Mouse (Mus musculus) hindbrain, embryonic 12.5 days (tissue): ENCODE results near the gene Eif2d. TPM values are rescaled to one million over a fixed set of nuclear protein-coding genes. Genes with fewer than 3 reads are reported as not detected.

Source experiments
- ATAC-seq: fragments of 200-750 bp; cut with Nextera tagmentation; 2 replicates; pipeline ENCODE4 v1.8.0; 2017; ENCODE audit warnings: moderate TSS enrichment; ENCODE audit not compliant: low FRiP score
- H3K27ac ChIP-seq: fragments of 300-500 bp; sonication (generic); 2 replicates; pipeline ENCODE4 v1.5.1; 2016; ENCODE audit warnings: mild to moderate bottlenecking
- H3K27me3 ChIP-seq: fragments of 300-500 bp; sonication (generic); 2 replicates; pipeline ENCODE4 v1.6.1; 2016; ENCODE audit warnings: mild to moderate bottlenecking
- H3K36me3 ChIP-seq: fragments of 300-500 bp; sonication (generic); 2 replicates; pipeline ENCODE4 v1.6.1; 2016; ENCODE audit warnings: mild to moderate bottlenecking
- H3K4me1 ChIP-seq: fragments of 300-500 bp; sonication (generic); 2 replicates; pipeline ENCODE4 v1.6.1; 2016
- H3K4me2 ChIP-seq: fragments of 300-500 bp; sonication (generic); replicated peaks from 2 replicates; pipeline ENCODE4 v1.6.1; 2016; ENCODE audit warnings: mild to moderate bottlenecking
- H3K4me3 ChIP-seq: fragments of 300-500 bp; sonication (generic); 2 replicates; pipeline ENCODE4 v1.5.1; 2016; ENCODE audit warnings: mild to moderate bottlenecking
- H3K9ac ChIP-seq: fragments of 300-500 bp; sonication (generic); 2 replicates; pipeline ENCODE4 v1.6.1; 2016; ENCODE audit warnings: mild to moderate bottlenecking, moderate library complexity
- H3K9me3 ChIP-seq: fragments of 300-500 bp; sonication (generic); replicated peaks from 2 replicates; pipeline ENCODE4 v1.6.1; 2016; ENCODE audit warnings: mild to moderate bottlenecking
- WGBS: fragments of 180-500 bp; shearing (Covaris S2); methylation state at CpG from one replicate; pipeline ENCODE4 v1.1.7; 2016; 5-methylcytosine and 5-hydroxymethylcytosine counted together
- polyA plus RNA-seq: library from polyadenylated mRNA; unstranded; fragments of >200 nt; fragmentation: Nextera tagmentation; extraction: Ambion mirVana; gene quantifications from 2 replicates; pipeline ENCODE4 v1.2.1, GENCODE M21; 2016

Eif2d gene
- polyA plus RNA-seq, 1 experiment from 2014 or later = 53.1 TPM

GRCm38 (mm10) chr1:131178083-131178482 is 25.1 kb downstream of the Eif2d start:
- 79% methylated on average over 5 of the region's 5 CpGs for WGBS
- no peak for ATAC-seq
- Histone ChIP-seq H3K9me3 (no peaks in the 10 kb centered on the region), H3K4me2 (no peak overlapping the region), H3K27me3 (no peaks in the 10 kb centered on the region), H3K36me3 (peaks cover 53% of the 10 kb centered on the region), H3K4me3 (no peak overlapping the region), H3K4me1 (no peaks in the 10 kb centered on the region), H3K27ac (no peak overlapping the region), H3K9ac (no peak overlapping the region)

- Histone ChIP-seq H3K9ac (no peak overlapping the region), H3K27ac (no peak overlapping the region), H3K36me3 (peaks cover 36% of the 10 kb centered on the region), H3K4me1 (no peaks in the 10 kb centered on the region), H3K27me3 (no peaks in the 10 kb centered on the region), H3K4me2 (no peak overlapping the region), H3K9me3 (no peaks in the 10 kb centered on the region), H3K4me3 (no peak overlapping the region)
- WGBS = 95% methylated on average over 7 of the region's 7 CpGs
- ATAC-seq = no peak
Observed at GRCm38 (mm10) chr1:131180386-131180785, 27.4 kb downstream of the Eif2d start.

- no peak overlapping the region for H3K4me2 ChIP-seq
- 72% methylated on average over 9 of the region's 9 CpGs for WGBS
- H3K27ac ChIP-seq = no peak overlapping the region
- H3K9me3 ChIP-seq = no peaks in the 10 kb centered on the region
- peak; percentile 30; the same call in 1 of the 2 replicates for ATAC-seq
- H3K4me1 ChIP-seq = no peaks in the 10 kb centered on the region
- H3K27me3 ChIP-seq = no peaks in the 10 kb centered on the region
- no peak overlapping the region for H3K4me3 ChIP-seq
- peaks cover 25% of the 10 kb centered on the region for H3K36me3 ChIP-seq
- H3K9ac ChIP-seq = no peak overlapping the region
Observed at GRCm38 (mm10) chr1:131181642-131182527, 28.9 kb downstream of the Eif2d start.

DNA sequence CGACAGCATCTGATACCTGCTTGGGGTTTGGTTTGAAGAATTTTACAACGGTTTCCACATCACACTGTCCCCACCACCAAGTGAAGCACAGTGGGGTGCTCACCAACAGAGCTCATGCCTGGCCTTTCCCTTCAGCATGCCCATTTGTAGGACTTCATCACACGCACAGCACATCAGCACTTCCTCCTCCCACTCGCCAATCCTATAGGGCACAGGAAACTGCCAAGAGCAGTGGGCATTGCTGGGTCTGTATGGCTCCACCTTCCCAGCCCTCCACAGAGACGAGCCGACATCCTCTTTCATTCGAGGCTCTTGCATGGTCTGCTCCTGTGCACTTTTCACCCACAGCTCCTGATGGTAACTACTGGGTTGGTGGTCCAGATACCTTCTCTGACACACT is 30.2 kb downstream of the Eif2d start:
- H3K4me3 ChIP-seq = no peak overlapping the region
- H3K9ac ChIP-seq = no peak overlapping the region
- H3K36me3 ChIP-seq = peaks cover 12% of the 10 kb centered on the region
- ATAC-seq = no peak
- no peaks in the 10 kb centered on the region for H3K27me3 ChIP-seq
- no peaks in the 10 kb centered on the region for H3K9me3 ChIP-seq
- H3K4me2 ChIP-seq = no peak overlapping the region
- 84% methylated on average over 7 of the region's 7 CpGs for WGBS
- H3K4me1 ChIP-seq = no peaks in the 10 kb centered on the region
- H3K27ac ChIP-seq = no peak overlapping the region

GRCm38 (mm10) chr1:131184253-131184955 is 31.4 kb downstream of the Eif2d start:
- Histone ChIP-seq H3K9me3 (no peaks in the 10 kb centered on the region), H3K4me3 (no peak overlapping the region), H3K27ac (no peak overlapping the region), H3K4me2 (no peak overlapping the region), H3K4me1 (no peaks in the 10 kb centered on the region), H3K36me3 (peaks cover 5% of the 10 kb centered on the region), H3K27me3 (no peaks in the 10 kb centered on the region), H3K9ac (no peak overlapping the region)
- WGBS = 91% methylated on average over 9 of the region's 9 CpGs
- ATAC-seq = no peak

- H3K4me2 ChIP-seq = no peak overlapping the region
- no peak overlapping the region for H3K4me3 ChIP-seq
- H3K9me3 ChIP-seq = no peaks in the 10 kb centered on the region
- peaks cover 5% of the 10 kb centered on the region for H3K36me3 ChIP-seq
- H3K9ac ChIP-seq = no peak overlapping the region
- no peaks in the 10 kb centered on the region for H3K4me1 ChIP-seq
- WGBS = 81% methylated on average over 8 of the region's 8 CpGs
- H3K27me3 ChIP-seq = no peaks in the 10 kb centered on the region
- H3K27ac ChIP-seq = no peak overlapping the region
- no peak for ATAC-seq
Observed at GRCm38 (mm10) chr1:131184956-131185660, 32.1 kb downstream of the Eif2d start.

DNA sequence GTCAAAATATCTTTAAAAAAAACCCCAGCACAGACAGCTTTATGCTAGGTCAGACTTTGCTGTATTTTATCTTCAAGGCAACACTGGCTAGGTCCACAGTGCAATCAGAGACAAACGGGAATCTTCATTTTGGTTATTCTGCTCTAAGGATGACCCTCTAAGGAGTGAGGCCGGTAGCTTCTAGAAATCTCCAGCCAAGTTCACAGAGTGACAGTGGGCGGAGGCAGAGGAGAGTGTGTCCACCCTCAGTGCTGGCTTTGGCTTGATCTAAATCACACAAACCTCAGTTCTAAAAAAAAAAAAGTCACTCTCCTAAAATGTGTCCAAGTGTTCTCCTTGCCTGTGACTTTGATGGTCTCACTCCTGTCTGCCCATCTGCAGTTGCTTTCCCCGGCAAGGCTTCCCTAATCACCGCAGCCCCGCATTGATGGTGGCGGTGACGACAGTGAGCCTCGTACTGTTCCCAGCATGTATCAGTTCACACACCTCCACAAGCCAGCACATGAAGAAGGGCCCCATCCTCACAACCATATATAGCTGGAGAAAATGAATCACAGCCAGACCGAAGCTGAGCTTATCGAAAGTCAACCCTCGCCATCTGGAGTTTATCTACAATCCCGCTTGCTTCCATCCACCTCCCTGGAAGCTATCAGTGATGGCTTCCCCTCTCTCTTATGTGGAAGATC is 33.0 kb downstream of the Eif2d start:
- H3K9me3 ChIP-seq = no peaks in the 10 kb centered on the region
- H3K4me3 ChIP-seq = no peak overlapping the region
- no peak overlapping the region for H3K27ac ChIP-seq
- no peak for ATAC-seq
- WGBS = 89% methylated on average over 13 of the region's 13 CpGs
- H3K36me3 ChIP-seq = no peaks in the 10 kb centered on the region
- no peaks in the 10 kb centered on the region for H3K27me3 ChIP-seq
- no peak overlapping the region for H3K4me2 ChIP-seq
- no peak overlapping the region for H3K9ac ChIP-seq
- no peaks in the 10 kb centered on the region for H3K4me1 ChIP-seq

- Histone ChIP-seq H3K4me3 (no peak overlapping the region), H3K9me3 (no peaks in the 10 kb centered on the region), H3K36me3 (no peaks in the 10 kb centered on the region), H3K4me2 (no peak overlapping the region), H3K27me3 (no peaks in the 10 kb centered on the region), H3K27ac (no peak overlapping the region), H3K4me1 (no peaks in the 10 kb centered on the region), H3K9ac (no peak overlapping the region)
- WGBS = 79% methylated on average over 6 of the region's 6 CpGs
- no peak for ATAC-seq
Observed at GRCm38 (mm10) chr1:131186995-131187394, 34.0 kb downstream of the Eif2d start.

DNA sequence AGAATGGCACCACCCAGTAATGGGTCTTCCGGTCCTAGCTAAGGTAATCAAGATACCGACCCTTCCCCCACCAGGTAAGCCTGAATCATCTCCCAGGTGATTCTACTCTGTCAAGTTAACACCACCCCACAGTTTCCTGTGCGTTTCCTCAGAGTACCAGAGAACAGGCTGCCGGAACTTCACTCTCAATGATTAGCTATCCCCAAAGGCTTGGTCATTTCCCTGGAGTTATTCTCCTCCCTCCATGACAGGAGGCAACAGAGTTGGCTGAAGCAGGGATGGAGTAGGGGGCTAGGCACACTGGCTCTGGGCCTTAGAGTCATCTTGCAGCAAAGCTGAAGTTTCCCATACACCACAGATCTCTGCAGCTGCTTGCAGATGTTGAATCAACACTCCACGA is 34.9 kb downstream of the Eif2d start:
- H3K36me3 ChIP-seq = no peaks in the 10 kb centered on the region
- WGBS = 94% methylated on average over 5 of the region's 5 CpGs
- H3K9me3 ChIP-seq = no peaks in the 10 kb centered on the region
- no peak overlapping the region for H3K4me3 ChIP-seq
- no peak overlapping the region for H3K27ac ChIP-seq
- no peaks in the 10 kb centered on the region for H3K27me3 ChIP-seq
- no peak overlapping the region for H3K4me2 ChIP-seq
- ATAC-seq = no peak
- H3K9ac ChIP-seq = no peak overlapping the region
- H3K4me1 ChIP-seq = no peaks in the 10 kb centered on the region

- Histone ChIP-seq H3K9ac (no peak overlapping the region), H3K4me1 (no peaks in the 10 kb centered on the region), H3K4me3 (no peak overlapping the region), H3K9me3 (no peaks in the 10 kb centered on the region), H3K27me3 (no peaks in the 10 kb centered on the region), H3K4me2 (no peak overlapping the region), H3K27ac (no peak overlapping the region), H3K36me3 (no peaks in the 10 kb centered on the region)
- no peak for ATAC-seq
- 93% methylated on average over 5 of the region's 5 CpGs for WGBS
Observed at GRCm38 (mm10) chr1:131188655-131189054, 35.7 kb downstream of the Eif2d start.

DNA sequence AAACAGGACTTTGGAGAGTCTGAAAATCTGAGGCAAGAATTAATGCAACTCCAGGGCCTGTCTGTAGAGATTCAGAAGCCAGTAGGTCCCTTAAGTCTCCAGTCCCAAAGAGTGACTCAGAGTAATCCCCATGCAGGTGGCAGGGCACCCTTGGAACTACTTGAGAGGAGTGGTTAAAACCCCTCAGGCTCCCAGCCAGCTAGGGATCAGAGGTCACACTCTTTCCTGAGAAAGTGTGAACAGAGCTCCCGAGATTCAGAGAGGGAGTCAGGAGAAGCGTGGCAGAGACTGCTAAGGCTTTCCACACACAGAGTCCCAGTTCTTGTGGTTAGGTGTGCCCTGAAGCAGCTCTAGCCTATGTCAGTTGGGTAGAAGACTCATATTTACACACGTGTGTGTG is 40.8 kb downstream of the Eif2d start:
- H3K4me1 ChIP-seq = no peaks in the 10 kb centered on the region
- H3K27me3 ChIP-seq = no peaks in the 10 kb centered on the region
- no peak overlapping the region for H3K27ac ChIP-seq
- WGBS = 75% methylated on average over 3 of the region's 3 CpGs
- H3K36me3 ChIP-seq = no peaks in the 10 kb centered on the region
- H3K9ac ChIP-seq = no peak overlapping the region
- no peaks in the 10 kb centered on the region for H3K9me3 ChIP-seq
- no peak overlapping the region for H3K4me3 ChIP-seq
- no peak for ATAC-seq
- no peak overlapping the region for H3K4me2 ChIP-seq

GRCm38 (mm10) chr1:131195653-131196052 is 42.7 kb downstream of the Eif2d start:
- H3K9ac ChIP-seq = no peak overlapping the region
- H3K4me1 ChIP-seq = no peaks in the 10 kb centered on the region
- no peaks in the 10 kb centered on the region for H3K36me3 ChIP-seq
- no peak overlapping the region for H3K4me2 ChIP-seq
- ATAC-seq = no peak
- H3K27me3 ChIP-seq = 0 out of 2 replicates have a peak, but pooled peaks cover 4% of the 10 kb centered on the region
- H3K4me3 ChIP-seq = no peak overlapping the region
- no peaks in the 10 kb centered on the region for H3K9me3 ChIP-seq
- 88% methylated on average over 7 of the region's 7 CpGs for WGBS
- H3K27ac ChIP-seq = no peak overlapping the region
